Mouse (Mus musculus): Measurements from ENCODE around the gene Slc7a11.

The Slc7a11 gene

GRCm38 (mm10) chr3:50388786-50389185, 54.6 kb downstream of the Slc7a11 start:
- DNase-seq (ENCODE audit: low spot score) = no peak

- DNase-seq (ENCODE audit: low spot score) = no peak
Observed at GRCm38 (mm10) chr3:50388288-50388687, 55.1 kb downstream of the Slc7a11 start.

- no peak for DNase-seq (ENCODE audit: low spot score)
Observed at GRCm38 (mm10) chr3:50387280-50387679, 56.1 kb downstream of the Slc7a11 start.

- no peak for DNase-seq (ENCODE audit: low spot score)
Observed at GRCm38 (mm10) chr3:50386561-50387221, 56.7 kb downstream of the Slc7a11 start.

- no peak for DNase-seq (ENCODE audit: low spot score)
Observed at GRCm38 (mm10) chr3:50386066-50386465, 57.3 kb downstream of the Slc7a11 start.

GRCm38 (mm10) chr3:50382729-50383128, 60.7 kb downstream of the Slc7a11 start:
- no peak for DNase-seq (ENCODE audit: low spot score)

- DNase-seq (ENCODE audit: low spot score) = no peak
Observed at GRCm38 (mm10) chr3:50381861-50382693, 61.3 kb downstream of the Slc7a11 start.

GRCm38 (mm10) chr3:50381160-50381860, 62.1 kb downstream of the Slc7a11 start:
- DNase-seq (ENCODE audit: low spot score) = peak; percentile 79

- no peak for DNase-seq (ENCODE audit: low spot score)
Observed at GRCm38 (mm10) chr3:50379942-50380341, 63.5 kb downstream of the Slc7a11 start.

- no peak for DNase-seq (ENCODE audit: low spot score)
Observed at GRCm38 (mm10) chr3:50375477-50375876, 67.9 kb downstream of the Slc7a11 start.

GRCm38 (mm10) chr3:50369791-50370190, 73.6 kb downstream of the Slc7a11 start:
- DNase-seq (ENCODE audit: low spot score) = no peak

GRCm38 (mm10) chr3:50367175-50367574, 76.2 kb downstream of the Slc7a11 start:
- no peak for DNase-seq (ENCODE audit: low spot score)

- DNase-seq (ENCODE audit: low spot score) = no peak
Observed at GRCm38 (mm10) chr3:50363659-50364058, 79.8 kb downstream of the Slc7a11 start.

GRCm38 (mm10) chr3:50347081-50347480, 96.3 kb downstream of the Slc7a11 start:
- no peak for DNase-seq (ENCODE audit: low spot score)

- peak; percentile 50 for DNase-seq (ENCODE audit: low spot score)
Observed at GRCm38 (mm10) chr3:50344411-50344810, 99.0 kb downstream of the Slc7a11 start.

- no peak for DNase-seq (ENCODE audit: low spot score)
Observed at GRCm38 (mm10) chr3:50324524-50324923, 118.9 kb downstream of the Slc7a11 start.

- no peak for DNase-seq (ENCODE audit: low spot score)
Observed at GRCm38 (mm10) chr3:50323881-50324280, 119.5 kb downstream of the Slc7a11 start.

- no peak for DNase-seq (ENCODE audit: low spot score)
Observed at GRCm38 (mm10) chr3:50320862-50321261, 122.6 kb downstream of the Slc7a11 start.

- DNase-seq (ENCODE audit: low spot score) = no peak
Observed at GRCm38 (mm10) chr3:50318074-50318473, 125.3 kb downstream of the Slc7a11 start.

- no peak for DNase-seq (ENCODE audit: low spot score)
Observed at GRCm38 (mm10) chr3:50313816-50314215, 129.6 kb downstream of the Slc7a11 start.

- no peak for DNase-seq (ENCODE audit: low spot score)
Observed at GRCm38 (mm10) chr3:50307339-50308327, 135.8 kb downstream of the Slc7a11 start.

GRCm38 (mm10) chr3:50306334-50306733, 137.1 kb downstream of the Slc7a11 start:
- no peak for DNase-seq (ENCODE audit: low spot score)

Measured in adipocyte (in vitro differentiated cells).